Mouse (Mus musculus): Measurements from ENCODE around the gene Lypla2.
"Not testable (repeated sequence)": the region's sequence is repeated elsewhere in the genome, so short reads cannot be mapped to it uniquely, and the experiment has no call there.

Gene Lypla2

GRCm38 (mm10) chr4:135949475-135949874 lies 23.0 kb downstream of the Lypla2 start:
- no peak for DNase-seq

DNA sequence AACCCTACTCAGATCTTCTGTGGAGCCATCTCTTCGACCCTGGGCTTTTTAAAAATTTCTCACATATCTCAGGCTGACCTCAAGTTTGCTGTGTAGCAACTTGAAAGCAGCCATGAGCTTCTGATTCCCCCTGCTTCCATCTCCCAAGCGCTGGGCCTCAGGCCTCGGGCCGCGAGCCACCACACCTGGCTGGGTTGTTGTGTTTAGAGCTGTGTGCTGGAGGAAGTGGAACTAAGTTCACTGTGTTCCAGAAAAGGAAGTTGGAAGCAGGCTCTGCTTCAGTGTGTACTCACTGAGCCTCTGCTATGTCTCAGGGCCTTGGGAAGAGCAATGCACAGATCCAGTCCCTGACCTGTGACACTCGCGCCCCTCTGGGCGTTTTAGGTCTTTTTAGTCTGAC lies 24.3 kb downstream of the Lypla2 start:
- no peak for DNase-seq

DNA sequence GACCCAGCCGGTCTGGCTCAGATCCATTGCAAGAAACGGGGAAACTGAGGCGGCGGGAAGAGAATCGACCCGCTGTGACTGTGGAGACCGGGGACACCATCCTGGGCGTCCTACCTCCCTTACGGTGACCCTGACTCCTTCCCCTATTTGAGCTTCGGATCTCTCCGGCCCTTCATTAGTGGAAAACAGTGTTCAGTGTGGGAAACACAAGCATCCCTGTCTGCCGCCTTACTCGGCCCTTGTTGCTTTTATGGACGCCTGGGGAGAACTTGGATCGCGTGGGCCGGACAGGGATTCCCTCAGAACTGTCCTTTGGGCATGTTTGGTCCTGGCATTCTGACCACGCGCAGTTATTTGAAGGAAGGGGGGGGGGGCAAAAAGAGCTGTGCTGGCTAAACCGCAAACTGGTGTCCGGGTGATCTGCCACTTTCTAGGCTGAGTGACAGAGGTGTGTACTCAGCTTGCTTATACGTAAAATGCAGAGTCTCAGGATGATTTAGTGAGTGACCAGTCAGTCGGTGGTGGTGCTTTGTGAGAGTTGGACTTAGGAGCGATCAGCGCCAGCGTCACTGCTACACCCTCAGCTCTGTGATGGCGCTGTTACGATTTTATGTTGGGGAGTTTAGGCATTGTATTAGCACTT lies 25.6 kb downstream of the Lypla2 start:
- DNase-seq, result no peak

DNA sequence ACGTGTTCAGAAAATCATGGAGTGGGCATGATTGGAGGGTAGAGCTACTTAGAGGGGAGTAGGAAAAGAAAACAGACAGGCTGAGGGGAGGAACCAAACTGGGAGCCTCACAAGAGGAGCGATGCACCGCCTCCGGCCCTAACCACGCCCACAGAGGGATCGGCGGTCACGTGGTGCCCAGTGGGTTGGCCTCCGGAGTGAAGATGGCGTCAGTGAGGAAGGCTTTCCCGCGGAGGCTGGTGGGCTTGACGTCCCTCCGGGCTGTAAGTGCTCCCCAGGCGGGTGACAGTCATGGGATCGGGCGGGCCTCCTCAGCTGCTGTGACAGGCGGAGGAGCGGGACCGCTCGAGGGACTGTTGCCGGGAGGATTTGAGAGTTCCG lies 26.2 kb downstream of the Lypla2 start, which contains the start of gene Hmgcl:
TSS of gene Hmgcl (plus strand) at position 171 of the 381 bp plus-strand sequence.
- peak; percentile 91 for DNase-seq

DNA sequence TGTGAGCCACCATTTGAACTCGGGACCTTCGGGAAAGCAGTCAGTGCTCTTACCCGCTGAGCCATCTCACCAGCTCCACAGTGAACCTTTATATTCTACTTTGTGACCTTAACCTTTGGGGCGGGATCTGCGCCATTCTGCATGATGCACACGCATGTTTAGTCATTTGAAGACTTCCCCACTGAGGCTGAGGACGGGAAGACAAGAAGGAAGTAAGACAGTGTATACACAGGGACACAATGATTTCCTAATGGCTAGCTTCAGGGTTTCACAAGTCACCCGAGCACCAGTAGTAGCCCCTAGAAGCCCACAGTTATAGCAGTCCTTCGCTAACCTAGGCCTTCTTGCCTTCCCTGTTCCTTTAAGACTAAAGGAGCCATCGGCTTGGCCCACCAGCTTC lies 26.7 kb downstream of the Lypla2 start:
- no peak for DNase-seq

GRCm38 (mm10) chr4:135943389-135943788 lies 29.0 kb downstream of the Lypla2 start:
- no peak for DNase-seq

GRCm38 (mm10) chr4:135942193-135942592 lies 30.2 kb downstream of the Lypla2 start:
- no peak for DNase-seq

DNA sequence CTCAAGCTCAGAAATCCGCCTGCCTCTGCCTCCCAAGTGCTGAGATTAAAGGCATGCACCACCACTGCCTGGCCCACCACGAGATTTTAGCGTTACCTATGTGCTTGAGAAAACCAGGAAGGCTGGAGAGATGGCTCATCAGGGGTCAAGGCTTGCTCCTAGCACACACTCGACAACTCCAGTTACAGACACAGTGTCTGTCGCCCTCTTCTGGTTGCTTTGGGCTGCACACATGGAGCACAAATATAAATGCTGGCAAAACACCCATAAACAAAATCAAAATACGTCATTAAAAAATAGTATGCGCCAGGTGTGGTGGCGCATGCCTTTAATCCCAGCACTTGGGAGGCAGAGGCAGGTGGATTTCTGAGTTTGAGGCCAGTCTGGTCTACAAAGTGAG lies 31.4 kb downstream of the Lypla2 start:
- not testable (repeated sequence) for DNase-seq

DNA sequence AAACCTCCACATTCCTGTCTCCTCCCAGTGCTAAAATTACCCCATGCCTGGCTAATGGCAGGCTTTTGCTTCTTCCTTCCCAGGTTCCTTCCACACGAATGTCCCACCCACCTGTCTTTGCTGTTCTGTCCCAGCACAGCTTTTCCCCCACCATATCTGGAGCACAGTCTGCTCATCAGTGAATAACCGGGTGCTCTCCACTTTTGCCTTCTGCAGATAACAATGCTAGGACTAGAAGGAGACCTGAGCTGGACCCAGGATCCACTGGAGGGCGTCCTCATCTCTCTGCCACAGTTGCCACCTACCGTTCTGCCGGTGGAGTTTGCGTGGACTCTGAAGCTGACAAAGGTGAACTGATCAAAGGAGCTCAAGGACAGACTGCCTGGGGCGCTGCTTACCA lies 33.6 kb downstream of the Lypla2 start:
- no peak for DNase-seq

- DNase-seq, result no peak
Observed at GRCm38 (mm10) chr4:135935502-135935901, 36.9 kb downstream of the Lypla2 start.

- no peak for DNase-seq
Observed at GRCm38 (mm10) chr4:135934708-135935500, 37.5 kb downstream of the Lypla2 start.

- no peak for DNase-seq
Observed at GRCm38 (mm10) chr4:135931832-135932231, 40.6 kb downstream of the Lypla2 start.

- no peak for DNase-seq
Observed at GRCm38 (mm10) chr4:135930239-135930638, 42.2 kb downstream of the Lypla2 start.

DNA sequence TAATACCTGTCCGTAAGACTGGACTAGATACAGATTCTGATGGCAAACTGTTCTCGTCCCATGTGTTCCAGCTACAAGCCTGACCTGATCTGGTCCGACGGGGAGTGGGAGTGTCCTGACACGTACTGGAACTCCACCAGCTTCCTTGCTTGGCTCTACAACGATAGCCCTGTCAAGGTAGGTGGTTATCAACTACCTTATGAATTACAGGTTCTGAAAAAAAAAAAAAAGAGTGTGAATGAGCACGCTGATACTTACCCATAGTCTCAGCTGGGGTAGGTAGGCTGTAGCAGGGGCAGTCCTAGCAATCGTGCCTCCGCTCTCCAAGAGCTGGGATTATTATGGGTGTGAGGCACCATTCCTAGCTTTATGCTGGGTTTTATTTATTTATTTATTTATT lies 42.6 kb downstream of the Lypla2 start:
- no peak for DNase-seq

GRCm38 (mm10) chr4:135929405-135929804 lies 43.0 kb downstream of the Lypla2 start:
- DNase-seq, result no peak

GRCm38 (mm10) chr4:135928376-135928775 lies 44.0 kb downstream of the Lypla2 start:
- DNase-seq, result no peak

GRCm38 (mm10) chr4:135926861-135927260 lies 45.6 kb downstream of the Lypla2 start:
- DNase-seq, result no peak

- DNase-seq, result no peak
Observed at GRCm38 (mm10) chr4:135926195-135926808, 46.1 kb downstream of the Lypla2 start.

- DNase-seq, result no peak
Observed at GRCm38 (mm10) chr4:135925341-135925740, 47.1 kb downstream of the Lypla2 start.

GRCm38 (mm10) chr4:135924418-135924817 lies 48.0 kb downstream of the Lypla2 start:
- no peak for DNase-seq

GRCm38 (mm10) chr4:135922190-135922589 lies 50.2 kb downstream of the Lypla2 start:
- DNase-seq, result no peak

DNA sequence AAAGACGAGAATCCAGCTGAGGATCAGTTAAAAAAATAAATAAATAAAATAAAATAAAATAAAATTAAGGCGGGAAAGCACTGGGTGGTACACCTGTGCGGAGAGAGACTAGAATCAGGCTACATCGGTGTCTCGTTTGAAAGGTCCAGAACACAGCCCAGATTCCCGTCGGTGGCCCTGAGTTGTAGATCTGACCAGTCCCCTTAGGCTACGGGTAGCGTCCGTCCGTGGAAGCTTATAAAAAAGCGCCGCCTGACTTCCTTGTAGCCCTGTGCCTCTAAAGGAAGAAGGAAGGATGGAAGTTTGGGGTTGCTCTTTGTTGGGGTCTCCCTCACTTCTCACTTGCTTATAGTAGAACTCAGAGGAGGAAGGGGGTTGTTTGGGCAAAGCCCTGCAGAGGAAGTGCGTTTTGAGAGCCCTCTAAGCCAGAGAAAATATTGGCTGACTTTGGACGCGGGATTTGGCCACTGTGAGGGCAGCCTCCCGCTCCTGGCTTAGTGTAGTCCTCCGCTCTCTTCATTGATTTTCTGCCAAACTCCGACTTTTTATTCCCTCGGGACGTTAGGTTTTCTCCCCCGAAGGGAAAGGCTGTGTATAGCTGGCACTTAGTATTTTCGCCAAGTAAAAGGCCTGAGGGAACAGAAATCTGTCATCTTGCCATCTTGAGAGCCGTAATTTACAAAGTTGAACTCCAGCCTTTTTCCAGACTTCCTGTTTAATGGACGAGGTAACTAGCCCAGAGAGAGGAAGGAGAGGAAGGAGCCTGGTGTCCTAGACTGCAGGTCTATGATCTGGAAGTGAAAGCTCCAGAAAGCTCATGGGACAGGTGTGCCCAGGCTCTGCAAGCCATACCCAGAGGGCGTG lies 50.9 kb downstream of the Lypla2 start:
- no peak for DNase-seq

Data from right cerebral cortex, postnatal 4 days (tissue).